Mouse (Mus musculus): Measurements from ENCODE around the gene Cntn1. TPM values are rescaled to one million over a fixed set of nuclear protein-coding genes. Genes with fewer than 3 reads are reported as not detected.
"Not testable (repeated sequence)": the region's sequence is repeated elsewhere in the genome, so short reads cannot be mapped to it uniquely, and the experiment has no call there.

Gene Cntn1
- polyA plus RNA-seq, 1 experiment = 144 TPM

- peaks cover 1% of the 10 kb centered on the region; the same call in 1 of the 2 replicates for H3K4me1 ChIP-seq (ENCODE audit: control insufficient read depth, insufficient read depth, low read length)
- H3K27ac ChIP-seq (ENCODE audit: insufficient read depth, low read length) = no peak overlapping the region
Measured at GRCm38 (mm10) chr15:92347426-92347825, 296.5 kb downstream of the Cntn1 start.

GRCm38 (mm10) chr15:92347902-92348301 lies 296.9 kb downstream of the Cntn1 start:
- no peak overlapping the region for H3K27ac ChIP-seq (ENCODE audit: insufficient read depth, low read length)
- H3K4me1 ChIP-seq (ENCODE audit: control insufficient read depth, insufficient read depth, low read length) = peaks cover 1% of the 10 kb centered on the region; the same call in 1 of the 2 replicates
- no peak for TF ChIP-seq CTCF (IDR thresholded peaks at IDR 0.05; ENCODE audit: extremely low read depth, insufficient read depth, low read length)
- TF ChIP-seq POLR2A (IDR thresholded peaks at IDR 0.05; ENCODE audit: extremely low read depth, insufficient read depth, low read length) = no peak
- H3K4me3 ChIP-seq (ENCODE audit: insufficient read depth, low read length) = no peak overlapping the region

More at GRCm38 (mm10) chr15:92347426-92347825, 296.5 kb downstream of the Cntn1 start:
- TF ChIP-seq POLR2A (IDR thresholded peaks at IDR 0.05; ENCODE audit: extremely low read depth, insufficient read depth, low read length) (no peak), CTCF (IDR thresholded peaks at IDR 0.05; ENCODE audit: extremely low read depth, insufficient read depth, low read length) (no peak)
- H3K4me3 ChIP-seq (ENCODE audit: insufficient read depth, low read length) = no peak overlapping the region

GRCm38 (mm10) chr15:92348453-92348852 lies 297.5 kb downstream of the Cntn1 start:
- not testable (repeated sequence) for H3K4me3 ChIP-seq (ENCODE audit: insufficient read depth, low read length); H3K4me1 ChIP-seq (ENCODE audit: control insufficient read depth, insufficient read depth, low read length); H3K27ac ChIP-seq (ENCODE audit: insufficient read depth, low read length)

GRCm38 (mm10) chr15:92364153-92364552 lies 313.2 kb downstream of the Cntn1 start:
- Histone ChIP-seq H3K4me3 (ENCODE audit: insufficient read depth, low read length) (no peak overlapping the region), H3K27ac (ENCODE audit: insufficient read depth, low read length) (no peak overlapping the region), H3K4me1 (ENCODE audit: control insufficient read depth, insufficient read depth, low read length) (no peaks in the 10 kb centered on the region)
- TF ChIP-seq CTCF (IDR thresholded peaks at IDR 0.05; ENCODE audit: extremely low read depth, insufficient read depth, low read length) (no peak), POLR2A (IDR thresholded peaks at IDR 0.05; ENCODE audit: extremely low read depth, insufficient read depth, low read length) (no peak)

- no peak overlapping the region for H3K27ac ChIP-seq (ENCODE audit: insufficient read depth, low read length)
- no peak for TF ChIP-seq CTCF (IDR thresholded peaks at IDR 0.05; ENCODE audit: extremely low read depth, insufficient read depth, low read length)
- no peak for TF ChIP-seq POLR2A (IDR thresholded peaks at IDR 0.05; ENCODE audit: extremely low read depth, insufficient read depth, low read length)
- no peak overlapping the region for H3K4me3 ChIP-seq (ENCODE audit: insufficient read depth, low read length)
- no peaks in the 10 kb centered on the region for H3K4me1 ChIP-seq (ENCODE audit: control insufficient read depth, insufficient read depth, low read length)
Measured at GRCm38 (mm10) chr15:92364592-92364991, 313.6 kb downstream of the Cntn1 start.

Other genes with a start within 250 kb of the Cntn1 start
- gene Smgc, start 212.9 kb upstream of the Cntn1 start, polyA plus RNA-seq (2012; rRNA removed) = not detected in 2 replicates